Mouse (Mus musculus) CH12.LX (cell line): ENCODE measurements around the gene Fgf23. TPM values are rescaled to one million over a fixed set of nuclear protein-coding genes. Genes with fewer than 3 reads are reported as not detected.

Experiments
- DNase-seq: peaks from one replicate; pipeline ENCODE4 v3.0.0-alpha.2; 2013; ENCODE audit errors: extremely low read depth
- H3K27ac ChIP-seq: 2 replicates; pipeline ENCODE4 v1.5.1; 2012; ENCODE audit warnings: low read depth, mild to moderate bottlenecking, control low read depth, moderate library complexity; ENCODE audit not compliant: insufficient read depth
- H3K27me3 ChIP-seq: replicated peaks from 2 replicates; pipeline ENCODE3; 2012; ENCODE audit warnings: inconsistent platforms
- H3K36me3 ChIP-seq, 2 experiments: replicated peaks in 1 of 2; 2 replicates each; pipeline versions ENCODE3 to v1.6.1; 2012; ENCODE audit warnings: inconsistent platforms in 1 of 2, low read length in 1 of 2, mild to moderate bottlenecking in 1 of 2, mixed read lengths in 1 of 2, moderate library complexity in 1 of 2; ENCODE audit not compliant: control insufficient read depth in 1 of 2, insufficient read depth in 1 of 2
- H3K4me1 ChIP-seq, 2 experiments: 2 replicates each; pipeline ENCODE4 v1.6.1; 2012; ENCODE audit warnings: inconsistent platforms in 1 of 2, moderate library complexity in 1 of 2; ENCODE audit not compliant: insufficient read depth in 2 of 2, control insufficient read depth in 1 of 2
- H3K4me2 ChIP-seq: 2 replicates; pipeline ENCODE4 v1.6.1; 2012; ENCODE audit warnings: low read depth, mild to moderate bottlenecking, control low read depth; ENCODE audit not compliant: poor library complexity, insufficient read depth, severe bottlenecking
- H3K4me3 ChIP-seq, 3 experiments: fragments of 150-350 bp in 1 of 3; sonication (generic) in 1 of 3; replicated peaks in 1 of 3; 2 replicates each; pipeline versions ENCODE3 to v1.5.1; 2011 to 2012; ENCODE audit warnings: low read depth in 2 of 3, low read length in 2 of 3, mild to moderate bottlenecking in 2 of 3, moderate library complexity in 2 of 3, control low read depth in 1 of 3, improper control_type of control experiment in 1 of 3, inconsistent platforms in 1 of 3, mixed read lengths in 1 of 3; ENCODE audit not compliant: poor library complexity in 1 of 3
- H3K79me2 ChIP-seq: replicated peaks from 2 replicates; pipeline ENCODE4 v1.6.1; 2012; ENCODE audit warnings: mild to moderate bottlenecking, moderate library complexity; ENCODE audit not compliant: control insufficient read depth, poor library complexity, insufficient read depth, severe bottlenecking; ENCODE audit errors: extremely low read depth
- H3K9ac ChIP-seq: 2 replicates; pipeline ENCODE4 v1.6.1; 2012; ENCODE audit warnings: low read depth, mild to moderate bottlenecking, control low read depth, moderate library complexity; ENCODE audit not compliant: insufficient read depth
- H3K9me3 ChIP-seq: replicated peaks from 2 replicates; pipeline ENCODE3; 2012; ENCODE audit warnings: low read length, inconsistent platforms, mixed read lengths
- CHD1 ChIP-seq: IDR thresholded peaks from 2 replicates; pipeline ENCODE4 v1.6.1; 2012; ENCODE audit warnings: low read depth, low read length, improper control_type of control experiment, inconsistent platforms
- CTCF ChIP-seq, 2 experiments: IDR thresholded peaks in 1 of 2; conservative IDR thresholded peaks in 1 of 2; 2 replicates each; pipeline ENCODE4 v1.5.1; 2011 to 2012; ENCODE audit warnings: low read depth in 2 of 2, low read length in 2 of 2, improper control_type of control experiment in 1 of 2, inconsistent platforms in 1 of 2, mild to moderate bottlenecking in 1 of 2, moderate library complexity in 1 of 2
- E2F4 ChIP-seq: IDR thresholded peaks from 2 replicates; pipeline ENCODE4 v1.6.1; 2011; ENCODE audit warnings: low read depth, low read length, improper control_type of control experiment; ENCODE audit not compliant: insufficient replicate concordance
- ETS1 ChIP-seq: conservative IDR thresholded peaks from 2 replicates; pipeline ENCODE4 v1.6.1; 2012; ENCODE audit warnings: low read depth, mild to moderate bottlenecking, inconsistent platforms, low read length, improper control_type of control experiment, moderate library complexity
- GABPA ChIP-seq: IDR thresholded peaks from 2 replicates; pipeline ENCODE4 v1.6.1; 2012; ENCODE audit warnings: low read depth, low read length, improper control_type of control experiment, inconsistent platforms; ENCODE audit not compliant: insufficient replicate concordance
- HCFC1 ChIP-seq: IDR thresholded peaks from 2 replicates; pipeline ENCODE4 v1.6.1; 2012; ENCODE audit warnings: low read depth, mild to moderate bottlenecking, inconsistent platforms, low read length, improper control_type of control experiment
- JUN ChIP-seq: IDR thresholded peaks from 2 replicates; pipeline ENCODE4 v1.6.1; 2011; ENCODE audit warnings: low read depth, mild to moderate bottlenecking, low read length, improper control_type of control experiment, moderate library complexity; ENCODE audit not compliant: insufficient read depth
- JUND ChIP-seq: conservative IDR thresholded peaks from 2 replicates; pipeline ENCODE4 v1.6.1; 2011; ENCODE audit warnings: low read depth, low read length, improper control_type of control experiment
- KAT2A ChIP-seq: IDR thresholded peaks from 2 replicates; pipeline ENCODE4 v1.6.1; 2012; ENCODE audit warnings: low read length, improper control_type of control experiment, inconsistent platforms; ENCODE audit not compliant: insufficient replicate concordance
- MAX ChIP-seq: IDR thresholded peaks from 2 replicates; pipeline ENCODE4 v1.6.1; 2011; ENCODE audit warnings: low read length, improper control_type of control experiment
- MEF2A ChIP-seq: IDR thresholded peaks from 2 replicates; pipeline ENCODE4 v1.6.1; 2014; ENCODE audit warnings: low read depth, mild to moderate bottlenecking, inconsistent platforms, low read length, improper control_type of control experiment, borderline replicate concordance
- MXI1 ChIP-seq: IDR thresholded peaks from 2 replicates; pipeline ENCODE4 v1.6.1; 2011; ENCODE audit warnings: mild to moderate bottlenecking, low read depth, low read length, improper control_type of control experiment
- MYC ChIP-seq: IDR thresholded peaks from 2 replicates; pipeline ENCODE4 v1.6.1; 2011; ENCODE audit warnings: low read depth, mild to moderate bottlenecking, improper control_type of control experiment, low read length
- NELFE ChIP-seq: IDR thresholded peaks from 2 replicates; pipeline ENCODE4 v1.6.1; 2011; ENCODE audit warnings: low read depth, low read length, improper control_type of control experiment
- NRF1 ChIP-seq: IDR thresholded peaks from 2 replicates; pipeline ENCODE4 v1.6.1; 2014; ENCODE audit warnings: low read depth, mild to moderate bottlenecking, inconsistent platforms, low read length, improper control_type of control experiment, moderate library complexity
- PAX5 ChIP-seq: IDR thresholded peaks from 2 replicates; pipeline ENCODE4 v1.6.1; 2012; ENCODE audit warnings: low read length, inconsistent platforms, mixed read lengths
- POLR2A ChIP-seq: IDR thresholded peaks from 2 replicates; pipeline ENCODE4 v1.6.1; 2011; ENCODE audit warnings: low read depth, mild to moderate bottlenecking, improper control_type of control experiment, low read length
- RCOR1 ChIP-seq: conservative IDR thresholded peaks from 2 replicates; pipeline ENCODE4 v1.6.1; 2012; ENCODE audit warnings: low read depth, mild to moderate bottlenecking, inconsistent platforms, low read length, improper control_type of control experiment
- SMC3 ChIP-seq: IDR thresholded peaks from 2 replicates; pipeline ENCODE4 v1.6.1; 2011; ENCODE audit warnings: low read depth, low read length, improper control_type of control experiment
- TBP ChIP-seq: conservative IDR thresholded peaks from 2 replicates; pipeline ENCODE4 v1.6.1; 2011; ENCODE audit warnings: low read depth, low read length, improper control_type of control experiment
- USF1 ChIP-seq: IDR thresholded peaks from 2 replicates; pipeline ENCODE4 v1.6.1; 2014; ENCODE audit warnings: low read depth, mild to moderate bottlenecking, inconsistent platforms, low read length, improper control_type of control experiment
- USF2 ChIP-seq: conservative IDR thresholded peaks from 2 replicates; pipeline ENCODE4 v1.6.1; 2011; ENCODE audit warnings: low read depth, low read length, improper control_type of control experiment
- ZMIZ1 ChIP-seq: IDR thresholded peaks from 2 replicates; pipeline ENCODE4 v1.6.1; 2012; ENCODE audit warnings: low read depth, mild to moderate bottlenecking, inconsistent platforms, low read length, improper control_type of control experiment
- dilution Hi-C: fragments of 300-500 bp; cut with MboI; formaldehyde crosslinking; loops from 2 replicates; pipeline ENCODE4 v1.14.3; 2020; ENCODE audit warnings: low sequenced_read_pairs; ENCODE audit not compliant: extremely low pct_unique_long_range_greater_than_20kb, extremely low pct_ligation_motif_present
- in situ Hi-C: fragments of 300-500 bp; cut with MboI; formaldehyde crosslinking; loops from 3 replicates; pipeline ENCODE4 v1.14.3; 2019; ENCODE audit warnings: low sequenced_read_pairs, low pct_ligation_motif_present, low pct_unique_long_range_greater_than_20kb, mixed read lengths
- polyA plus RNA-seq: library from polyadenylated mRNA; unstranded; fragments of >175 nt; gene quantifications from 2 replicates; pipeline ENCODE4 v1.2.1, GENCODE M21; 2012; ENCODE audit warnings: low read depth; ENCODE audit not compliant: insufficient read length
- total RNA-seq, 2 experiments: library from RNA; depleted of rRNA; stranded (reverse); fragments of 300-350 nt in 1 of 2; fragments of >200 nt in 1 of 2; gene quantifications; 2 replicates each; pipeline ENCODE4 v1.2.3; 2012 to 2014

The Fgf23 gene
- not detected in 2 replicates for total RNA-seq (2012; rRNA removed)
- total RNA-seq (2014; rRNA removed): not detected in 2 replicates
- polyA plus RNA-seq: not detected in 2 replicates

- no peaks in the 10 kb centered on the region for H3K36me3 ChIP-seq
- H3K4me3 ChIP-seq: no peak within 1 kb of the TSS
- no peaks in the 10 kb centered on the region for H3K79me2 ChIP-seq
- peaks cover 25% of the 10 kb centered on the region for H3K27me3 ChIP-seq
- TF ChIP-seq RCOR1: no peak
- TF ChIP-seq NELFE: no peak
- no peak for TF ChIP-seq MAX
- no peak for TF ChIP-seq SMC3
- TF ChIP-seq ZMIZ1: no peak
- no peak for TF ChIP-seq MXI1
- no peak for TF ChIP-seq NRF1
- no peak for TF ChIP-seq E2F4
- TF ChIP-seq, all 38 proteins: peak for 0
- Histone ChIP-seq H3K27ac (no peak within 1 kb of the TSS), H3K9ac (no peak within 1 kb of the TSS), H3K4me1 (no peaks in the 10 kb centered on the region), H3K4me2 (no peak within 1 kb of the TSS), H3K9me3 (no peaks in the 10 kb centered on the region)
- in situ Hi-C loops: no loop called here
- no peak for DNase-seq
- dilution Hi-C loops: no loop called here
Measured at GRCm38 (mm10) chr6:127072817-127073216, at the start of gene Fgf23. Gene Fgf23 (plus strand): TSS chr6:127072902.

DNA sequence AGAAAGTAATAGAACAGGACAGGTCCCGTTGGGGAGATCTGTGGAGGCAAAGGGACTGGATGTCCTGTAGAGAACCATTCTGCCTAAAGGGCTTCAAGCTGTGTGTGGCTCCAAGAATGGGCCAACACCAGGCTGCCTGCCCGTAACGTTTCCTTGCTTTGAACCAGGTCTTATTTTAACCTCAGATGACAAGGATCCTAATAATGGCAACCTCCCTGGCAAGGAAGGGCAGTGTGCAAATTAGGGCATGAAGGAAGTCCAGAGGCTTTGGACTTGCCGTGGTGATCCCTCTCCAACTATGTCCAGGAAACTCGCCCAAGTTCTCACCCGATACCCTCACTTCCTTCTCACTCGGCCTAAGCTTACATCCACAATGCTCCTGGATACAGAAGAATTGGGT is 47.9 kb upstream of the Fgf23 start:
- H3K4me3 ChIP-seq: no peak overlapping the region
- dilution Hi-C loops: no loop called here
- no peak for TF ChIP-seq USF2
- no peak for TF ChIP-seq ETS1
- TF ChIP-seq MXI1: no peak
- no peak for TF ChIP-seq CTCF (conservative IDR thresholded peaks at IDR 0.05 in 1 of 2, IDR thresholded peaks at IDR 0.05 in 1 of 2; ENCODE audit: low read depth in 2 of 2, low read length in 2 of 2)
- TF ChIP-seq SMC3: no peak
- TF ChIP-seq RCOR1: no peak
- no peak overlapping the region for H3K27ac ChIP-seq
- no peak overlapping the region for H3K4me2 ChIP-seq
- H3K9ac ChIP-seq: no peak overlapping the region
- in situ Hi-C loops: no loop called here
- DNase-seq: no peak
- peaks cover 47% of the 10 kb centered on the region for H3K27me3 ChIP-seq
- no peaks in the 10 kb centered on the region for H3K4me1 ChIP-seq
- H3K9me3 ChIP-seq: no peaks in the 10 kb centered on the region
- H3K79me2 ChIP-seq: no peaks in the 10 kb centered on the region
- no peaks in the 10 kb centered on the region for H3K36me3 ChIP-seq

DNA sequence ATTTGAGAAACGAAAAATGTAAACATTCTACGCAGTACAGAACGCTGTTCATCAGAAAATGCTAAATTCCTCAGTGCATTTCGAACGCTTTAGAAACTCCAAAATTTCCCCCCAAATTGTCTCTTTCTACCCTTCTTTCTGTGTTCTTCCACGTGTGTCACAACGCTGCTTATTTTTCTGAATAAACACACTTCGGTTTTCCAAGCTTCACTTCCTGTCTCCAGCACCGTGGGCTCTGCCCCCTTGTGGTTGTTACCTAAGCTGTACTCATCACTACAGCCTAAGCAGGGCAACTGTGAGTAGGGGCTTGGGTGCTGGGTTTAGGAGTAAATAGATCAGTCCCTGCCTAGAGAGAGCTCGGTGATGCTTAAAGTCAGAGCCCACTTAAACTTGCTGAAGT is 37.9 kb upstream of the Fgf23 start:
- peaks cover 4% of the 10 kb centered on the region for H3K27me3 ChIP-seq
- no peak overlapping the region for H3K27ac ChIP-seq
- peak overlapping the region; percentile 65 for H3K4me2 ChIP-seq
- no peaks in the 10 kb centered on the region for H3K9me3 ChIP-seq
- DNase-seq: peak; percentile 76
- H3K4me3 ChIP-seq: peak overlapping the region in 1 of 3 experiments; percentile 46
- no peaks in the 10 kb centered on the region for H3K36me3 ChIP-seq
- dilution Hi-C loops: no loop called here
- peaks cover 6 to 21% of the 10 kb centered on the region in 2 experiments; a peak in 3 of 4 replicates for H3K4me1 ChIP-seq
- peak overlapping the region; percentile 58; the same call in 1 of the 2 replicates for H3K9ac ChIP-seq
- in situ Hi-C loops: no loop called here
- H3K79me2 ChIP-seq: no peaks in the 10 kb centered on the region
- TF ChIP-seq MXI1: peak; percentile 94
- TF ChIP-seq SMC3: peak; percentile 83
- no peak for TF ChIP-seq E2F4
- TF ChIP-seq NELFE: peak; percentile 53; the same call in 1 of the 2 replicates
- peak; percentile 60; the same call in 1 of the 2 replicates for TF ChIP-seq TBP
- TF ChIP-seq POLR2A: peak; percentile 38
- no peak for TF ChIP-seq GABPA
- no peak for TF ChIP-seq USF2
- TF ChIP-seq HCFC1: peak; percentile 60
- no peak; the same call in 1 of the 2 replicates for TF ChIP-seq JUN
- no peak for TF ChIP-seq JUND
- TF ChIP-seq CTCF (conservative IDR thresholded peaks at IDR 0.05 in 1 of 2, IDR thresholded peaks at IDR 0.05 in 1 of 2; ENCODE audit: low read depth in 2 of 2, low read length in 2 of 2): peak in 1 of 2 experiments; percentile 89; a peak in 3 of 4 replicates
- TF ChIP-seq USF1: no peak
- TF ChIP-seq NRF1: no peak
- no peak for TF ChIP-seq CHD1
- no peak for TF ChIP-seq PAX5
- TF ChIP-seq KAT2A: no peak
- peak; percentile 90 for TF ChIP-seq MYC
- TF ChIP-seq MEF2A: peak; percentile 19; the same call in 1 of the 2 replicates
